Mouse (Mus musculus): Measurements from ENCODE around the gene Zc3hav1. TPM values are rescaled to one million over a fixed set of nuclear protein-coding genes. Genes with fewer than 3 reads are reported as not detected.
A peak's percentile ranks its signal among the peaks of the same experiment; 100 is the strongest.
"Not testable (repeated sequence)": the region's sequence is repeated elsewhere in the genome, so short reads cannot be mapped to it uniquely, and the experiment has no call there.

Gene Zc3hav1
- 1 to 10 TPM; 2.7 to 2.9 TPM for total RNA-seq (2021)
- long read RNA-seq, experiment 1, partial matches to known transcripts: 1 of 2 reads
- long read RNA-seq, experiment 1, other reads (novel, unspliced or antisense): 1 of 2 reads
- long read RNA-seq, experiment 2, partial matches to known transcripts: 0 of 1 reads
- long read RNA-seq, experiment 2, other reads (novel, unspliced or antisense): 0 of 1 reads

- intact Hi-C loops (cut with DNase I): no loop called here
- DNase-seq (ENCODE audit: low spot score in 2 of 2): peak; percentile 10 to 19
Measured at GRCm38 (mm10) chr6:38353811-38354722, at the start of gene Zc3hav1. Gene Zc3hav1, minus strand, starts transcription at chr6:38354603.

GRCm38 (mm10) chr6:38389671-38390070 lies 35.3 kb upstream of the Zc3hav1 start:
- intact Hi-C loops (cut with DNase I): no loop called here
- DNase-seq (ENCODE audit: low spot score in 2 of 2): peak; percentile 38 to 62

- intact Hi-C loops (cut with DNase I): loop anchor here (5.0 kb wide), 1 partner anchor 51 kb away; the partner anchor contains the start of gene Ubn2
- DNase-seq (ENCODE audit: low spot score in 2 of 2): peak; percentile 88 to 90
Measured at GRCm38 (mm10) chr6:38381129-38381771, 26.8 kb upstream of the Zc3hav1 start, which contains the start of gene Ttc26. Gene Ttc26, plus strand, starts transcription at chr6:38381469.

GRCm38 (mm10) chr6:38380764-38381128 lies 26.3 kb upstream of the Zc3hav1 start:
- intact Hi-C loops (cut with DNase I): loop anchor here (5.0 kb wide), 1 partner anchor 52 kb away; the partner anchor contains the start of gene Ubn2
- no peak for DNase-seq (ENCODE audit: low spot score in 2 of 2)

GRCm38 (mm10) chr6:38374271-38374670 lies 19.9 kb upstream of the Zc3hav1 start:
- intact Hi-C loops (cut with DNase I): no loop called here
- DNase-seq (ENCODE audit: low spot score in 2 of 2): no peak

- intact Hi-C loops (cut with DNase I): no loop called here
- DNase-seq (ENCODE audit: low spot score in 2 of 2): no peak
Measured at GRCm38 (mm10) chr6:38369945-38370344, 15.5 kb upstream of the Zc3hav1 start.

- intact Hi-C loops (cut with DNase I): no loop called here
- no peak for DNase-seq (ENCODE audit: low spot score in 2 of 2)
Measured at GRCm38 (mm10) chr6:38364121-38364520, 9.7 kb upstream of the Zc3hav1 start.

GRCm38 (mm10) chr6:38363370-38363769 lies 9.0 kb upstream of the Zc3hav1 start:
- DNase-seq (ENCODE audit: low spot score in 2 of 2): no peak
- intact Hi-C loops (cut with DNase I): no loop called here

GRCm38 (mm10) chr6:38361937-38362336 lies 7.5 kb upstream of the Zc3hav1 start:
- intact Hi-C loops (cut with DNase I): no loop called here
- DNase-seq (ENCODE audit: low spot score in 2 of 2): no peak

- intact Hi-C loops (cut with DNase I): no loop called here
- no peak for DNase-seq (ENCODE audit: low spot score in 2 of 2)
Measured at GRCm38 (mm10) chr6:38361065-38361464, 6.7 kb upstream of the Zc3hav1 start.

- intact Hi-C loops (cut with DNase I): no loop called here
- DNase-seq (ENCODE audit: low spot score in 2 of 2): no peak
Measured at GRCm38 (mm10) chr6:38359736-38360499, 5.5 kb upstream of the Zc3hav1 start.

- intact Hi-C loops (cut with DNase I); DNase-seq (ENCODE audit: low spot score in 2 of 2): not testable (repeated sequence)
Measured at GRCm38 (mm10) chr6:38359044-38359735, 4.8 kb upstream of the Zc3hav1 start.

GRCm38 (mm10) chr6:38358253-38359027 lies 4.0 kb upstream of the Zc3hav1 start:
- intact Hi-C loops (cut with DNase I): no loop called here
- no peak for DNase-seq (ENCODE audit: low spot score in 2 of 2)

GRCm38 (mm10) chr6:38357603-38358252 lies 3.3 kb upstream of the Zc3hav1 start:
- no peak for DNase-seq (ENCODE audit: low spot score in 2 of 2)
- intact Hi-C loops (cut with DNase I): no loop called here

GRCm38 (mm10) chr6:38356661-38357433 lies 2.4 kb upstream of the Zc3hav1 start:
- DNase-seq (ENCODE audit: low spot score in 2 of 2); intact Hi-C loops (cut with DNase I): not testable (repeated sequence)

- no peak for DNase-seq (ENCODE audit: low spot score in 2 of 2)
- intact Hi-C loops (cut with DNase I): no loop called here
Measured at GRCm38 (mm10) chr6:38355862-38356261, 1.5 kb upstream of the Zc3hav1 start.

GRCm38 (mm10) chr6:38355354-38355823 lies 986 bp upstream of the Zc3hav1 start:
- intact Hi-C loops (cut with DNase I): no loop called here
- DNase-seq (ENCODE audit: low spot score in 2 of 2): no peak

Measured in left cerebral cortex, postnatal 14 days (tissue).